In genomic region chr2:55101279-55101678, GRCm38 (mm10) we compare ENCODE assay signal across 14 mouse cellular contexts.
DNase-seq lines count a peak whose midpoint lies in the region; TF ChIP-seq lines count a peak whose summit lies in the region.
"Had no signal": no experiment of that assay in that cellular context is flagged by ENCODE, and none has a peak within 500 bp of the region (broad histone marks: within the 10 kb centered on the region; RNA-seq: fewer than 3 reads in every experiment).

No protein-coding gene starts in this region.

- no peaks in the 10 kb centered on the region for H3K27me3 ChIP-seq in kidney, adult 2 months (replicated peaks; ENCODE audit: control insufficient read depth, insufficient read depth, low read length)
- H3K27me3 ChIP-seq: forebrain, embryonic 12.5 days; intestine, embryonic 15.5 days; limb, embryonic 15.5 days had no signal

- DNase-seq in adrenal gland, postnatal 10 days, result peak; percentile 4
- no peak for DNase-seq in adrenal gland, adult 18-20 months (ENCODE audit: low spot score in 2 of 2)
- DNase-seq in kidney, adult 2 months, result no peak
- DNase-seq in kidney, adult 11 months, result no peak
- DNase-seq in right cerebral cortex, postnatal 14 days, result peak; percentile 38
- DNase-seq in right cerebral cortex, adult 18-20 months, result no peak
- DNase-seq in testis, postnatal 10 days (ENCODE audit: low spot score), result peak; percentile 48
- DNase-seq in MN1 (ENCODE audit: low spot score), result no peak
- DNase-seq: adrenal gland, adult 2 months; cerebellum, adult 9-11 months had no signal

- H3K4me1 ChIP-seq in kidney, adult 2 months (ENCODE audit: control insufficient read depth, insufficient read depth, low read length), result no peaks in the 10 kb centered on the region
- H3K4me1 ChIP-seq: forebrain, embryonic 12.5 days; intestine, embryonic 15.5 days; limb, embryonic 15.5 days had no signal

- no peaks in the 10 kb centered on the region for H3K36me3 ChIP-seq in kidney, adult 2 months (ENCODE audit: control insufficient read depth, insufficient read depth, low read length)
- H3K36me3 ChIP-seq: forebrain, embryonic 12.5 days; intestine, embryonic 15.5 days; limb, embryonic 15.5 days had no signal

- H3K4me3 ChIP-seq in kidney, adult 2 months (ENCODE audit: insufficient read depth, low read depth, low read length), result no peak overlapping the region
- H3K4me3 ChIP-seq: forebrain, embryonic 12.5 days; intestine, embryonic 15.5 days; limb, embryonic 15.5 days had no signal

- H3K27ac ChIP-seq in kidney, adult 2 months (ENCODE audit: insufficient read depth, low read depth, low read length), result no peak overlapping the region
- H3K27ac ChIP-seq: forebrain, embryonic 12.5 days; intestine, embryonic 15.5 days; limb, embryonic 15.5 days; macrophage had no signal

- 0 out of 2 replicates have a peak, but pooled peaks have one; percentile 3 for TF ChIP-seq CTCF in kidney, adult 2 months (conservative IDR thresholded peaks at IDR 0.05; ENCODE audit: insufficient read depth, insufficient read length, low read depth, low read length)

- no peak for TF ChIP-seq POLR2A in kidney, adult 2 months (IDR thresholded peaks at IDR 0.05; ENCODE audit: low read depth, low read length)

- WGBS in kidney, adult 2 months, result 69% methylated on average over 5 of the region's 5 CpGs

Comparison
In these comparisons a context has a peak if more than half of its experiments do, and no peak if none do; other contexts are left out.
1. DNase-seq: peak in adrenal gland, postnatal 10 days (single experiment), right cerebral cortex, postnatal 14 days (single experiment) and testis, postnatal 10 days (single experiment); none in adrenal gland, adult 18-20 months (0 of 2), kidney, adult 2 months (single experiment), kidney, adult 11 months (single experiment), right cerebral cortex, adult 18-20 months (single experiment) and MN1 (single experiment).